Mouse (Mus musculus): ENCODE measurements at regions not wholly inside any gene's neighbourhood (a gene's known extent, or its start where the extent isn't known, plus 50 kb on each side); places are given as distances from the start of the nearest gene placed in this dataset.

- H3K4me1 ChIP-seq: no peaks in the 10 kb centered on the region
- 0 out of 2 replicates have a peak, but pooled peaks cover 3% of the 10 kb centered on the region for H3K9me3 ChIP-seq (replicated peaks)
- H3K9ac ChIP-seq: no peak overlapping the region
- 44% methylated on average over 1 of the region's 1 CpGs for WGBS (ENCODE audit: insufficient replicate concordance)
- H3K4me2 ChIP-seq: no peak overlapping the region
- no peak overlapping the region for H3K4me3 ChIP-seq
- H3K27ac ChIP-seq: no peak overlapping the region
- ATAC-seq: no peak
- no peaks in the 10 kb centered on the region for H3K27me3 ChIP-seq (replicated peaks)
- no peaks in the 10 kb centered on the region for H3K36me3 ChIP-seq
These were observed 313.4 kb downstream of the Gm11011 start for GRCm38 (mm10) chr2:169274101-169274500.

GRCm38 (mm10) chr2:169272622-169273021 lies 314.9 kb downstream of the Gm11011 start:
- WGBS (ENCODE audit: insufficient replicate concordance): 37% methylated on average over 6 of the region's 6 CpGs
- no peak overlapping the region for H3K4me3 ChIP-seq
- ATAC-seq: no peak
- H3K4me1 ChIP-seq: no peaks in the 10 kb centered on the region
- H3K9me3 ChIP-seq (replicated peaks): 0 out of 2 replicates have a peak, but pooled peaks cover 3% of the 10 kb centered on the region
- H3K9ac ChIP-seq: no peak overlapping the region
- no peaks in the 10 kb centered on the region for H3K27me3 ChIP-seq (replicated peaks)
- H3K36me3 ChIP-seq: no peaks in the 10 kb centered on the region
- H3K27ac ChIP-seq: no peak overlapping the region
- H3K4me2 ChIP-seq: no peak overlapping the region

- no peaks in the 10 kb centered on the region for H3K36me3 ChIP-seq
- H3K4me1 ChIP-seq: no peaks in the 10 kb centered on the region
- H3K9me3 ChIP-seq (replicated peaks): no peaks in the 10 kb centered on the region
- H3K27me3 ChIP-seq (replicated peaks): no peaks in the 10 kb centered on the region
- H3K4me2 ChIP-seq: no peak overlapping the region
- ATAC-seq: no peak
- H3K27ac ChIP-seq: no peak overlapping the region
- no peak overlapping the region for H3K9ac ChIP-seq
- 42% methylated on average over 4 of the region's 4 CpGs for WGBS (ENCODE audit: insufficient replicate concordance)
- no peak overlapping the region for H3K4me3 ChIP-seq
These were observed 315.5 kb downstream of the Gm11011 start for GRCm38 (mm10) chr2:169272018-169272417.

GRCm38 (mm10) chr2:169260636-169261035 lies 305.2 kb upstream of the Zfp64 start:
- no peaks in the 10 kb centered on the region for H3K27me3 ChIP-seq (replicated peaks)
- no peaks in the 10 kb centered on the region for H3K36me3 ChIP-seq
- ATAC-seq: no peak
- H3K4me2 ChIP-seq: no peak overlapping the region
- H3K27ac ChIP-seq: no peak overlapping the region
- H3K4me3 ChIP-seq: no peak overlapping the region
- H3K9me3 ChIP-seq (replicated peaks): 0 out of 2 replicates have a peak, but pooled peaks cover 3% of the 10 kb centered on the region
- no peak overlapping the region for H3K9ac ChIP-seq
- H3K4me1 ChIP-seq: no peaks in the 10 kb centered on the region
- WGBS (ENCODE audit: insufficient replicate concordance): 67% methylated on average over 4 of the region's 4 CpGs

- Histone ChIP-seq H3K4me3 (no peak overlapping the region), H3K9ac (no peak overlapping the region), H3K4me2 (no peak overlapping the region), H3K9me3 (replicated peaks) (peaks cover 4% of the 10 kb centered on the region; the same call in 1 of the 2 replicates), H3K27me3 (replicated peaks) (no peaks in the 10 kb centered on the region), H3K4me1 (no peaks in the 10 kb centered on the region), H3K27ac (no peak overlapping the region), H3K36me3 (no peaks in the 10 kb centered on the region)
- no peak for ATAC-seq
These were observed 289.2 kb upstream of the Zfp64 start for GRCm38 (mm10) chr2:169244572-169244971.

GRCm38 (mm10) chr2:169243981-169244380 lies 288.6 kb upstream of the Zfp64 start:
- H3K9ac ChIP-seq: no peak overlapping the region
- ATAC-seq: no peak
- no peaks in the 10 kb centered on the region for H3K36me3 ChIP-seq
- 71% methylated on average over 9 of the region's 9 CpGs for WGBS (ENCODE audit: insufficient replicate concordance)
- H3K4me3 ChIP-seq: no peak overlapping the region
- H3K27me3 ChIP-seq (replicated peaks): no peaks in the 10 kb centered on the region
- H3K27ac ChIP-seq: no peak overlapping the region
- peaks cover 4% of the 10 kb centered on the region; the same call in 1 of the 2 replicates for H3K9me3 ChIP-seq (replicated peaks)
- H3K4me1 ChIP-seq: no peaks in the 10 kb centered on the region
- no peak overlapping the region for H3K4me2 ChIP-seq

- ATAC-seq: no peak
- H3K4me2 ChIP-seq: no peak overlapping the region
These were observed 282.5 kb upstream of the Zfp64 start for GRCm38 (mm10) chr2:169237856-169238255.

GRCm38 (mm10) chr2:169237321-169237720 lies 281.9 kb upstream of the Zfp64 start:
- H3K27ac ChIP-seq: no peak overlapping the region
- no peaks in the 10 kb centered on the region for H3K27me3 ChIP-seq (replicated peaks)
- no peaks in the 10 kb centered on the region for H3K36me3 ChIP-seq
- no peak overlapping the region for H3K4me2 ChIP-seq
- H3K9ac ChIP-seq: no peak overlapping the region
- ATAC-seq: no peak
- WGBS (ENCODE audit: insufficient replicate concordance): 72% methylated on average over 9 of the region's 9 CpGs
- no peaks in the 10 kb centered on the region for H3K4me1 ChIP-seq
- 0 out of 2 replicates have a peak, but pooled peaks cover 8% of the 10 kb centered on the region for H3K9me3 ChIP-seq (replicated peaks)
- H3K4me3 ChIP-seq: no peak overlapping the region

More at GRCm38 (mm10) chr2:169237856-169238255, 282.5 kb upstream of the Zfp64 start:
- Histone ChIP-seq H3K4me1 (no peaks in the 10 kb centered on the region), H3K27me3 (replicated peaks) (no peaks in the 10 kb centered on the region), H3K36me3 (no peaks in the 10 kb centered on the region), H3K27ac (no peak overlapping the region), H3K4me3 (no peak overlapping the region), H3K9me3 (replicated peaks) (0 out of 2 replicates have a peak, but pooled peaks cover 4% of the 10 kb centered on the region), H3K9ac (no peak overlapping the region)
- 76% methylated on average over 4 of the region's 4 CpGs for WGBS (ENCODE audit: insufficient replicate concordance)

GRCm38 (mm10) chr2:169234368-169235070 lies 279.1 kb upstream of the Zfp64 start:
- no peak overlapping the region for H3K4me2 ChIP-seq
- WGBS (ENCODE audit: insufficient replicate concordance): 69% methylated on average over 11 of the region's 11 CpGs

GRCm38 (mm10) chr2:169233151-169234123 lies 278.1 kb upstream of the Zfp64 start:
- no peaks in the 10 kb centered on the region for H3K36me3 ChIP-seq
- no peaks in the 10 kb centered on the region for H3K27me3 ChIP-seq (replicated peaks)
- H3K9me3 ChIP-seq (replicated peaks): peaks cover 8% of the 10 kb centered on the region; the same call in 1 of the 2 replicates
- 66% methylated on average over 14 of the region's 14 CpGs for WGBS (ENCODE audit: insufficient replicate concordance)
- H3K4me3 ChIP-seq: no peak overlapping the region
- H3K9ac ChIP-seq: no peak overlapping the region
- no peak for ATAC-seq
- H3K4me2 ChIP-seq: no peak overlapping the region
- H3K27ac ChIP-seq: no peak overlapping the region
- no peaks in the 10 kb centered on the region for H3K4me1 ChIP-seq

More at GRCm38 (mm10) chr2:169234368-169235070, 279.1 kb upstream of the Zfp64 start:
- H3K27ac ChIP-seq: no peak overlapping the region
- H3K9me3 ChIP-seq (replicated peaks): peaks cover 8% of the 10 kb centered on the region; the same call in 1 of the 2 replicates
- no peaks in the 10 kb centered on the region for H3K27me3 ChIP-seq (replicated peaks)
- H3K9ac ChIP-seq: no peak overlapping the region
- no peak for ATAC-seq
- no peak overlapping the region for H3K4me3 ChIP-seq
- no peaks in the 10 kb centered on the region for H3K4me1 ChIP-seq
- no peaks in the 10 kb centered on the region for H3K36me3 ChIP-seq

- no peak for ATAC-seq
- WGBS (ENCODE audit: insufficient replicate concordance): 70% methylated on average over 8 of the region's 8 CpGs
These were observed 266.9 kb upstream of the Zfp64 start for GRCm38 (mm10) chr2:169222264-169222663.

GRCm38 (mm10) chr2:169221141-169221540 lies 265.8 kb upstream of the Zfp64 start:
- 51% methylated on average over 7 of the region's 7 CpGs for WGBS (ENCODE audit: insufficient replicate concordance)
- no peak overlapping the region for H3K4me2 ChIP-seq
- H3K4me3 ChIP-seq: no peak overlapping the region
- H3K4me1 ChIP-seq: no peaks in the 10 kb centered on the region
- H3K27ac ChIP-seq: no peak overlapping the region
- H3K9me3 ChIP-seq (replicated peaks): 0 out of 2 replicates have a peak, but pooled peaks cover 8% of the 10 kb centered on the region
- H3K9ac ChIP-seq: no peak overlapping the region
- no peak for ATAC-seq
- no peaks in the 10 kb centered on the region for H3K27me3 ChIP-seq (replicated peaks)
- no peaks in the 10 kb centered on the region for H3K36me3 ChIP-seq

More at GRCm38 (mm10) chr2:169222264-169222663, 266.9 kb upstream of the Zfp64 start:
- H3K9ac ChIP-seq: no peak overlapping the region
- 0 out of 2 replicates have a peak, but pooled peaks cover 8% of the 10 kb centered on the region for H3K9me3 ChIP-seq (replicated peaks)
- H3K4me1 ChIP-seq: no peaks in the 10 kb centered on the region
- H3K27me3 ChIP-seq (replicated peaks): no peaks in the 10 kb centered on the region
- no peak overlapping the region for H3K4me3 ChIP-seq
- H3K36me3 ChIP-seq: no peaks in the 10 kb centered on the region
- H3K27ac ChIP-seq: no peak overlapping the region
- no peak overlapping the region for H3K4me2 ChIP-seq

Measured in liver, embryonic 12.5 days (tissue).